Mouse (Mus musculus): ENCODE measurements around the gene Sirt6. TPM values are rescaled to one million over a fixed set of nuclear protein-coding genes. Genes with fewer than 3 reads are reported as not detected.

Sirt6 gene
- polyA plus RNA-seq, 1 experiment from 2014 or later = 57.5 TPM

GRCm38 (mm10) chr10:81572133-81572671, 55.4 kb downstream of the Sirt6 start:
- Histone ChIP-seq H3K36me3 (peaks cover 3% of the 10 kb centered on the region; the same call in 1 of the 2 replicates), H3K9ac (replicated peaks) (0 out of 2 replicates have a peak overlapping the region, but pooled peaks have one; percentile 37), H3K4me3 (replicated peaks) (peak overlapping the region; percentile 25), H3K27ac (peak overlapping the region; percentile 87), H3K9me3 (no peaks in the 10 kb centered on the region), H3K4me1 (replicated peaks) (peaks cover 85% of the 10 kb centered on the region), H3K27me3 (peaks cover 41% of the 10 kb centered on the region), H3K4me2 (peak overlapping the region; percentile 61)
- no peak for ATAC-seq (ENCODE audit: insufficient number of reproducible peaks, insufficient read depth, low FRiP score, low TSS enrichment, low read depth)
- 3% methylated on average over 9 of the region's 9 CpGs for WGBS

Other genes with a start within 250 kb of the Sirt6 start
- gene Fzr1, start 249.3 kb downstream of the Sirt6 start, polyA plus RNA-seq (2016; fragmentation: Nextera tagmentation; extraction: Ambion mirVana) = 136 and 137 TPM in 2 replicates
- 71.9 and 74.6 TPM in 2 replicates for gene Dohh, start 243.4 kb downstream of the Sirt6 start, polyA plus RNA-seq (2016; fragmentation: Nextera tagmentation; extraction: Ambion mirVana)
- 3.3 and 3.8 TPM in 2 replicates for gene Gm48551, start 243.3 kb downstream of the Sirt6 start, polyA plus RNA-seq (2016; fragmentation: Nextera tagmentation; extraction: Ambion mirVana)
- gene Gm48552, start 238.8 kb downstream of the Sirt6 start, polyA plus RNA-seq (2016; fragmentation: Nextera tagmentation; extraction: Ambion mirVana) = 1.1 and 3.1 TPM in 2 replicates
- 2.9 and 3.0 TPM in 2 replicates for gene Smim24, start 234.7 kb downstream of the Sirt6 start, polyA plus RNA-seq (2016; fragmentation: Nextera tagmentation; extraction: Ambion mirVana)
- 30.8 and 31.1 TPM in 2 replicates for gene Nfic, start 172.2 kb downstream of the Sirt6 start, polyA plus RNA-seq (2016; fragmentation: Nextera tagmentation; extraction: Ambion mirVana)
- 0.70 and 0.93 TPM in 2 replicates for gene Celf5, start 145.1 kb downstream of the Sirt6 start, polyA plus RNA-seq (2016; fragmentation: Nextera tagmentation; extraction: Ambion mirVana)
- 84.3 and 86.9 TPM in 2 replicates for gene Ncln, start 131.4 kb downstream of the Sirt6 start, polyA plus RNA-seq (2016; fragmentation: Nextera tagmentation; extraction: Ambion mirVana)
- 0.28 and 0.53 TPM in 2 replicates for gene S1pr4, start 127.7 kb downstream of the Sirt6 start, polyA plus RNA-seq (2016; fragmentation: Nextera tagmentation; extraction: Ambion mirVana)
- gene Gna15, start 103.6 kb downstream of the Sirt6 start, polyA plus RNA-seq (2016; fragmentation: Nextera tagmentation; extraction: Ambion mirVana) = 1.2 and 1.4 TPM in 2 replicates
- 82.9 and 86.1 TPM in 2 replicates for gene Gna11, start 82.6 kb downstream of the Sirt6 start, polyA plus RNA-seq (2016; fragmentation: Nextera tagmentation; extraction: Ambion mirVana)
- gene Aes, start 68.3 kb downstream of the Sirt6 start, polyA plus RNA-seq (2016; fragmentation: Nextera tagmentation; extraction: Ambion mirVana) = 453 and 478 TPM in 2 replicates
- 39.4 and 45.6 TPM in 2 replicates for gene Tle2, start 53.2 kb downstream of the Sirt6 start, polyA plus RNA-seq (2016; fragmentation: Nextera tagmentation; extraction: Ambion mirVana)
- 15.2 TPM in 2 replicates for gene Tle6, start 26.7 kb downstream of the Sirt6 start, polyA plus RNA-seq (2016; fragmentation: Nextera tagmentation; extraction: Ambion mirVana)
- gene BC025920, start 21.5 kb downstream of the Sirt6 start, polyA plus RNA-seq (2016; fragmentation: Nextera tagmentation; extraction: Ambion mirVana) = 2.0 and 2.2 TPM in 2 replicates
- 10.1 and 10.4 TPM in 2 replicates for gene Ankrd24, start 743 bp upstream of the Sirt6 start, polyA plus RNA-seq (2016; fragmentation: Nextera tagmentation; extraction: Ambion mirVana)
- gene Gm10778, start 21.3 kb upstream of the Sirt6 start, polyA plus RNA-seq (2016; fragmentation: Nextera tagmentation; extraction: Ambion mirVana) = 4.9 and 5.1 TPM in 2 replicates
- gene Zfp433, start 77.0 kb upstream of the Sirt6 start, polyA plus RNA-seq (2016; fragmentation: Nextera tagmentation; extraction: Ambion mirVana) = 16.3 and 21.0 TPM in 2 replicates
- gene Gm3055, start 143.4 kb upstream of the Sirt6 start, polyA plus RNA-seq (2016; fragmentation: Nextera tagmentation; extraction: Ambion mirVana) = 8.6 and 12.4 TPM in 2 replicates
- gene Gm4767, start 184.4 kb upstream of the Sirt6 start, polyA plus RNA-seq (2016; fragmentation: Nextera tagmentation; extraction: Ambion mirVana) = 2.9 and 3.7 TPM in 2 replicates
- gene Gm32687, start 236.1 kb upstream of the Sirt6 start, polyA plus RNA-seq (2016; fragmentation: Nextera tagmentation; extraction: Ambion mirVana) = 9.7 and 9.8 TPM in 2 replicates

Measured in limb, embryonic 12.5 days (tissue).